Mouse (Mus musculus) brain, embryonic 14.5 days (tissue): ENCODE measurements around the gene Prl3d2.

ENCODE experiments used
- CTCF ChIP-seq: fragments of 200-500 bp; IDR thresholded peaks from 2 replicates; pipeline ENCODE4 v1.5.1; 2012; ENCODE audit warnings: inconsistent platforms, mild to moderate bottlenecking, moderate library complexity, borderline replicate concordance; ENCODE audit not compliant: insufficient read depth, insufficient read length; ENCODE audit errors: extremely low read depth
- POLR2A ChIP-seq: fragments of 200-500 bp; IDR thresholded peaks from 2 replicates; pipeline ENCODE4 v1.6.1; 2012; ENCODE audit warnings: mild to moderate bottlenecking, inconsistent platforms, borderline replicate concordance; ENCODE audit not compliant: poor library complexity, insufficient read depth, insufficient read length, severe bottlenecking; ENCODE audit errors: extremely low read depth

- TF ChIP-seq POLR2A (no peak), CTCF (no peak)
These were observed 26.8 kb downstream of the Prl3d2 start for GRCm38 (mm10) chr13:27148264-27148663.
